Mouse (Mus musculus) stomach, embryonic 14.5 days (tissue): Measurements from ENCODE around the gene Rap1b. TPM values are rescaled to one million over a fixed set of nuclear protein-coding genes. Genes with fewer than 3 reads are reported as not detected.

Experiments
- ATAC-seq: fragments of 200-750 bp; cut with Nextera tagmentation; 2 replicates; pipeline ENCODE4 v1.8.0; 2017; ENCODE audit warnings: low read depth, moderate TSS enrichment; ENCODE audit not compliant: insufficient number of reproducible peaks, insufficient read depth, low FRiP score
- H3K27ac ChIP-seq: fragments of 300-500 bp; sonication (generic); 2 replicates; pipeline ENCODE4 v1.5.1; 2014; ENCODE audit warnings: mild to moderate bottlenecking, low read length, moderate library complexity, mixed read lengths
- H3K27me3 ChIP-seq: fragments of 300-500 bp; sonication (generic); 2 replicates; pipeline ENCODE4 v1.6.1; 2014; ENCODE audit warnings: low read length, control low read depth, mixed read lengths; ENCODE audit not compliant: control insufficient read depth, insufficient read depth
- H3K36me3 ChIP-seq: fragments of 300-500 bp; sonication (generic); 2 replicates; pipeline ENCODE4 v1.6.1; 2014; ENCODE audit warnings: mild to moderate bottlenecking, control low read depth, low read length, moderate library complexity, mixed read lengths; ENCODE audit not compliant: control insufficient read depth, insufficient read depth
- H3K4me1 ChIP-seq: fragments of 300-500 bp; sonication (generic); 2 replicates; pipeline ENCODE4 v1.6.1; 2014; ENCODE audit warnings: low read length, control low read depth, mixed read lengths; ENCODE audit not compliant: control insufficient read depth, insufficient read depth
- H3K4me2 ChIP-seq: fragments of 300-500 bp; sonication (generic); replicated peaks from 2 replicates; pipeline ENCODE4 v1.6.1; 2014; ENCODE audit warnings: low read depth, low read length, control low read depth
- H3K4me3 ChIP-seq: fragments of 300-500 bp; sonication (generic); 2 replicates; pipeline ENCODE4 v1.5.1; 2014; ENCODE audit warnings: low read depth, low read length, control low read depth
- H3K9ac ChIP-seq: fragments of 300-500 bp; sonication (generic); replicated peaks from 2 replicates; pipeline ENCODE4 v1.6.1; 2014; ENCODE audit warnings: low read depth, mild to moderate bottlenecking, control low read depth, low read length, moderate library complexity, mixed read lengths
- H3K9me3 ChIP-seq: fragments of 300-500 bp; sonication (generic); 2 replicates; pipeline ENCODE4 v1.6.1; 2016; ENCODE audit warnings: low read depth, low read length, control low read depth; ENCODE audit not compliant: control insufficient read depth
- WGBS: fragments of 180-500 bp; shearing (Covaris S2); extraction: QIAGEN DNeasy Blood & Tissue Kit; methylation state at CpG from one replicate; pipeline ENCODE4 v1.1.7; 2014; 5-methylcytosine and 5-hydroxymethylcytosine counted together
- polyA plus RNA-seq: library from polyadenylated mRNA; unstranded; fragments of >200 nt; fragmentation: Nextera tagmentation; extraction: Ambion mirVana; gene quantifications from 2 replicates; pipeline ENCODE4 v1.2.1, GENCODE M21; 2014

The Rap1b gene
- polyA plus RNA-seq, 1 experiment from 2014 or later, result 178 TPM

- Histone ChIP-seq H3K4me3 (no peak overlapping the region), H3K27ac (no peak overlapping the region), H3K9ac (no peak overlapping the region), H3K36me3 (no peaks in the 10 kb centered on the region), H3K27me3 (no peaks in the 10 kb centered on the region), H3K9me3 (no peaks in the 10 kb centered on the region), H3K4me2 (no peak overlapping the region), H3K4me1 (peaks cover 10% of the 10 kb centered on the region)
- WGBS, result 86% methylated on average over 5 of the region's 5 CpGs
- no peak for ATAC-seq
Observed at GRCm38 (mm10) chr10:117840431-117840995, 5.3 kb downstream of the Rap1b start.

GRCm38 (mm10) chr10:117839737-117840136 lies 6.1 kb downstream of the Rap1b start:
- Histone ChIP-seq H3K27me3 (no peaks in the 10 kb centered on the region), H3K9me3 (no peaks in the 10 kb centered on the region), H3K9ac (no peak overlapping the region), H3K36me3 (no peaks in the 10 kb centered on the region), H3K27ac (no peak overlapping the region), H3K4me1 (peaks cover 10% of the 10 kb centered on the region), H3K4me3 (no peak overlapping the region), H3K4me2 (no peak overlapping the region)
- no peak for ATAC-seq
- WGBS, result 81% methylated on average over 3 of the region's 3 CpGs

GRCm38 (mm10) chr10:117838924-117839323 lies 6.9 kb downstream of the Rap1b start:
- Histone ChIP-seq H3K27ac (no peak overlapping the region), H3K27me3 (no peaks in the 10 kb centered on the region), H3K4me1 (peaks cover 6% of the 10 kb centered on the region), H3K9me3 (no peaks in the 10 kb centered on the region), H3K4me2 (no peak overlapping the region), H3K9ac (no peak overlapping the region), H3K36me3 (no peaks in the 10 kb centered on the region), H3K4me3 (no peak overlapping the region)
- 97% methylated on average over 3 of the region's 3 CpGs for WGBS
- no peak for ATAC-seq

GRCm38 (mm10) chr10:117836354-117836753 lies 9.5 kb downstream of the Rap1b start:
- WGBS, result 73% methylated on average over 2 of the region's 2 CpGs
- Histone ChIP-seq H3K4me3 (no peak overlapping the region), H3K4me2 (no peak overlapping the region), H3K36me3 (no peaks in the 10 kb centered on the region), H3K27ac (no peak overlapping the region), H3K4me1 (0 out of 2 replicates have a peak, but pooled peaks cover 2% of the 10 kb centered on the region), H3K27me3 (no peaks in the 10 kb centered on the region), H3K9ac (no peak overlapping the region), H3K9me3 (no peaks in the 10 kb centered on the region)
- no peak for ATAC-seq

DNA sequence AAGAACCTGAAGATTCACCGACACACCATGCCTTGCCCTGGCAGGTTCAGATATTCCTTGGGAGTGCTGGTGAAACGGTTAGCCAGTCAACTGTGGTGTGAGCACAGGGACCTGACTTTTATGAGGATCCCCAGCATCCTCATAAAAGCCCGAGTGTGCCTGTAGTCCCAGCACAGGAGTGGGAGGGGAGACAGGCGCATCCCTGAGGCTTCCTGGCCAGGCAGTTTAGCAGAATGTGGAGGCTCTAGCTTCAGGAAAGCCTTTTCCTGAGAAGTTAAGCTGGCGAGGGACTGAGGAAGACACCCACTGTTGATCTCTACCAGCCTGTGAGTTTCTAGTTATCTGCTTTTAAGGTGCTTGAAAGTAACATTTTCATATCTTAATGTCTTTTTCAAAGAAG lies 10.4 kb downstream of the Rap1b start:
- Histone ChIP-seq H3K36me3 (no peaks in the 10 kb centered on the region), H3K27ac (no peak overlapping the region), H3K9ac (no peak overlapping the region), H3K9me3 (no peaks in the 10 kb centered on the region), H3K27me3 (no peaks in the 10 kb centered on the region), H3K4me3 (no peak overlapping the region), H3K4me1 (0 out of 2 replicates have a peak, but pooled peaks cover 2% of the 10 kb centered on the region), H3K4me2 (no peak overlapping the region)
- ATAC-seq, result no peak
- WGBS, result 73% methylated on average over 5 of the region's 5 CpGs

DNA sequence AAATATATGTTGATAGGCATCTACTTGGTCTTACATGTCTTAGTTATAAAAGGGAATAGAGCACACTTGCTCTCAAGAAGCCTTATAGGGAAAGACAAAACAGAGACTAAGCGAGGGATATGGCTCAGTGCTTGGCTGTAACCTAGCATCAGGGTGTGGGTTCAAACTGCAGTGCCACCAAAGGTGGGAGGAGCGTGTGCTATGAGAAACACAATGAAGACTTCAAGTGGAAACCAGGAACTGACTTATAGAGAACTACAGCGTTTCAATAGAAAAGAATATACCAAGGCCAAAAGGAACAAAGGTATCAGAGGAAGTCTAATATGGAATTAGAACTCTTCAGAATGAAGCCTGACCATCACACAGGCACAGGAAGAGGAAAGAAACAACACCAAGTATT lies 15.0 kb downstream of the Rap1b start:
- H3K27ac ChIP-seq, result no peak overlapping the region
- peaks cover 5% of the 10 kb centered on the region; the same call in 1 of the 2 replicates for H3K4me1 ChIP-seq
- 92% methylated on average over 3 of the region's 3 CpGs for WGBS
- H3K4me3 ChIP-seq, result no peak overlapping the region
- no peaks in the 10 kb centered on the region for H3K9me3 ChIP-seq
- no peak overlapping the region for H3K9ac ChIP-seq
- H3K36me3 ChIP-seq, result no peaks in the 10 kb centered on the region
- no peak for ATAC-seq
- H3K4me2 ChIP-seq, result no peak overlapping the region
- no peaks in the 10 kb centered on the region for H3K27me3 ChIP-seq

DNA sequence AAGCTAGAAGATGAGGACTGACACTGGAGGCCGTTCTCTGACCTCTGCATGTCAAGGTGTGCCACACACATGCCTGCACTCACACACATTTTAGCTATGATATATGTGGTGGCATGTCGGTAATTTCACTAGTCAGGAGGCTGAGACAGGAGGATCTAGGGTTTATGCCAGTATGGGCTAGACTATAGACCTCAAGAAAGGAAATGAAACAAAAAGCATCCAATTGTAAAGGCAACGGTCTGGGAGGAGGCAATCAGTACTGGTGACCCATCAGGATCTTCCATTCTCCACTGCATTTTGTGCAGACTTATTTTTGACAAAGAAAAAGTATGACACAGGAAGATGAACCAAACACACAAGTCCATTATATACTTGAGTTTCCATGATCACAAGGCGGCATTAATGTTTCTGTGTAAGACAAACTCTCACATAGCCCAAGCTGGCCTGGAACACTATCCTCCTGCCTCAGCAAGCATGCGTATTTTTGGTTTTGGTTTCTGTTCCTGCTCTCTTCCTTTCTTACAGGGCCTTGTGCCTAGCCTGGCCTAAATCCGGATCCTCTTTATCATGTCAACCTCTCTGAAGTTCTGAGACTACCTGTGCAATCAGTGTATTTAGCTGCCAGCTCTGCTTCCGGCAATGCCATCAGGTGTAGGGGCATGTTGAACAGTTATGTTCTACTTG lies 16.2 kb downstream of the Rap1b start:
- Histone ChIP-seq H3K9me3 (no peaks in the 10 kb centered on the region), H3K4me1 (peaks cover 8% of the 10 kb centered on the region; the same call in 1 of the 2 replicates), H3K4me2 (no peak overlapping the region), H3K27me3 (no peaks in the 10 kb centered on the region), H3K9ac (no peak overlapping the region), H3K4me3 (no peak overlapping the region), H3K27ac (no peak overlapping the region), H3K36me3 (no peaks in the 10 kb centered on the region; the same call in 1 of the 2 replicates)
- 93% methylated on average over 7 of the region's 7 CpGs for WGBS
- ATAC-seq, result no peak

DNA sequence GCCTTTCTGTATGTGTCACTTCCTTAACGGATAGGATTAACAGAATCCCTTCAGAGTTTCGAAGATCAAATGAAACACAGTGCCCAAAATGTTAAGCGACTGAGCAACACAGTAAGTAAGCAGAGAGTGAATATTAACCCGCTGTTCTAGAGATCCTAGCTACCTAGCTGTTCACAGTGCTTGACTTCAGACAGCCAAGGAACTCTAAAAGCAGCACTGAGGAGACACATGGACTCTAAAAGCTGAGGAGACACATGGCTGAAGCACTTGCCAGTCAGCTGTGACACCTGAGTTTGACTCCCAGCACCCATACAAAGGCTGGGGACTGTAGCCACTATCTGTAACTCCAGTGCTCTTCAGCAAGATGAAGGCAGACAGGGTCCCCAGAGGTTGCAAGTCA lies 16.8 kb downstream of the Rap1b start:
- WGBS, result 69% methylated on average over 4 of the region's 4 CpGs

More for the DNA sequence above, 16.8 kb downstream of the Rap1b start:
- H3K4me1 ChIP-seq, result peaks cover 8% of the 10 kb centered on the region; the same call in 1 of the 2 replicates
- no peaks in the 10 kb centered on the region for H3K27me3 ChIP-seq
- no peak overlapping the region for H3K4me3 ChIP-seq
- H3K9me3 ChIP-seq, result no peaks in the 10 kb centered on the region
- H3K36me3 ChIP-seq, result peaks cover 2% of the 10 kb centered on the region; the same call in 1 of the 2 replicates
- no peak overlapping the region for H3K9ac ChIP-seq
- H3K27ac ChIP-seq, result no peak overlapping the region
- H3K4me2 ChIP-seq, result no peak overlapping the region
- ATAC-seq, result no peak
